Mouse (Mus musculus): ENCODE measurements around the gene Crls1. TPM values are rescaled to one million over a fixed set of nuclear protein-coding genes. Genes with fewer than 3 reads are reported as not detected.

Crls1 gene
- polyA plus RNA-seq, 1 experiment from 2014 or later = 19.3 TPM

GRCm38 (mm10) chr2:132867521-132867920 lies 21.1 kb downstream of the Crls1 start:
- Histone ChIP-seq H3K27ac (ENCODE audit: low read length) (no peak overlapping the region), H3K4me2 (replicated peaks; ENCODE audit: low read depth, low read length) (no peak overlapping the region), H3K4me1 (ENCODE audit: insufficient read depth, low read depth, low read length) (no peaks in the 10 kb centered on the region), H3K4me3 (ENCODE audit: low read depth, low read length) (no peak overlapping the region), H3K9ac (replicated peaks; ENCODE audit: low read depth) (no peak overlapping the region), H3K27me3 (replicated peaks; ENCODE audit: insufficient read depth, low read length) (no peaks in the 10 kb centered on the region), H3K9me3 (ENCODE audit: low read length) (no peaks in the 10 kb centered on the region), H3K36me3 (ENCODE audit: insufficient read depth, low read length) (peaks cover 15% of the 10 kb centered on the region; the same call in 1 of the 2 replicates)
- TF ChIP-seq CTCF (IDR thresholded peaks at IDR 0.05) = no peak
- no peak for TF ChIP-seq EP300 (IDR thresholded peaks at IDR 0.05)
- DNase-seq (ENCODE audit: low spot score) (no peak), ATAC-seq (no peak)
- WGBS = 66% methylated on average over 5 of the region's 5 CpGs

GRCm38 (mm10) chr2:132869682-132870081 lies 23.2 kb downstream of the Crls1 start:
- H3K27ac ChIP-seq (ENCODE audit: low read length) = no peak overlapping the region
- H3K4me1 ChIP-seq (ENCODE audit: insufficient read depth, low read depth, low read length) = no peaks in the 10 kb centered on the region
- H3K27me3 ChIP-seq (replicated peaks; ENCODE audit: insufficient read depth, low read length) = no peaks in the 10 kb centered on the region
- ATAC-seq (no peak), DNase-seq (ENCODE audit: low spot score) (no peak)
- H3K9ac ChIP-seq (replicated peaks; ENCODE audit: low read depth) = no peak overlapping the region
- no peak overlapping the region for H3K4me2 ChIP-seq (replicated peaks; ENCODE audit: low read depth, low read length)
- WGBS = 82% methylated on average over 5 of the region's 5 CpGs
- TF ChIP-seq CTCF (IDR thresholded peaks at IDR 0.05) = no peak
- TF ChIP-seq EP300 (IDR thresholded peaks at IDR 0.05) = no peak
- peaks cover 10% of the 10 kb centered on the region; the same call in 1 of the 2 replicates for H3K36me3 ChIP-seq (ENCODE audit: insufficient read depth, low read length)
- H3K9me3 ChIP-seq (ENCODE audit: low read length) = no peaks in the 10 kb centered on the region
- no peak overlapping the region for H3K4me3 ChIP-seq (ENCODE audit: low read depth, low read length)

DNA sequence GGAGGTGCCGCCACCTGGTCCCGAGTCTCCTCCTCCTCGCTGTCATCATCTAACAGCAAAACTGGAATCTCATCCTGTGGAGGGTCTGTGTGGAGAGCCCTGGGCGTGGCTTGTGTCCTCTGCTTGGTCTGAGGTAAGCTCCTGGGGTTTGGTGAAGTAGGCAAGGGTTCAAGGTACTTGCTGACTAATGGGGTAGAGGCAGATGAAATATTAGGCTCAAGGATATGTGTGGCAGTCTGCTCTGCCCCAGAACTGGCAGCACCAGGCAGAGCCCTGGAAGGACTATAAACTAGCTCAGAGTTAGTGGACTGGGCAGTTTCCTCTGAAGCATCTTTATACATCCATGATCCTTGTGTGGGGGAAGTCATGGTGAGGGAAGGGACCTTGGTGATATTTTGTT lies 23.8 kb downstream of the Crls1 start:
- Histone ChIP-seq H3K4me2 (replicated peaks; ENCODE audit: low read depth, low read length) (no peak overlapping the region), H3K9me3 (ENCODE audit: low read length) (no peaks in the 10 kb centered on the region), H3K27me3 (replicated peaks; ENCODE audit: insufficient read depth, low read length) (no peaks in the 10 kb centered on the region), H3K4me1 (ENCODE audit: insufficient read depth, low read depth, low read length) (no peaks in the 10 kb centered on the region), H3K4me3 (ENCODE audit: low read depth, low read length) (no peak overlapping the region), H3K9ac (replicated peaks; ENCODE audit: low read depth) (no peak overlapping the region), H3K36me3 (ENCODE audit: insufficient read depth, low read length) (0 out of 2 replicates have a peak, but pooled peaks cover 7% of the 10 kb centered on the region), H3K27ac (ENCODE audit: low read length) (no peak overlapping the region)
- TF ChIP-seq CTCF (IDR thresholded peaks at IDR 0.05) (no peak), EP300 (IDR thresholded peaks at IDR 0.05) (no peak)
- ATAC-seq (no peak), DNase-seq (ENCODE audit: low spot score) (no peak)
- WGBS = 68% methylated on average over 4 of the region's 4 CpGs

- Histone ChIP-seq H3K4me3 (ENCODE audit: low read depth, low read length) (no peak overlapping the region), H3K27ac (ENCODE audit: low read length) (no peak overlapping the region), H3K27me3 (replicated peaks; ENCODE audit: insufficient read depth, low read length) (no peaks in the 10 kb centered on the region), H3K4me1 (ENCODE audit: insufficient read depth, low read depth, low read length) (no peaks in the 10 kb centered on the region), H3K9ac (replicated peaks; ENCODE audit: low read depth) (no peak overlapping the region), H3K4me2 (replicated peaks; ENCODE audit: low read depth, low read length) (no peak overlapping the region), H3K36me3 (ENCODE audit: insufficient read depth, low read length) (0 out of 2 replicates have a peak, but pooled peaks cover 3% of the 10 kb centered on the region), H3K9me3 (ENCODE audit: low read length) (no peaks in the 10 kb centered on the region)
- TF ChIP-seq EP300 (IDR thresholded peaks at IDR 0.05) (no peak), CTCF (IDR thresholded peaks at IDR 0.05) (no peak)
- no peak for DNase-seq (ENCODE audit: low spot score)
- no peak for ATAC-seq
- WGBS = 56% methylated on average over 3 of the region's 3 CpGs
These were observed 25.2 kb downstream of the Crls1 start for GRCm38 (mm10) chr2:132871663-132872062.

DNA sequence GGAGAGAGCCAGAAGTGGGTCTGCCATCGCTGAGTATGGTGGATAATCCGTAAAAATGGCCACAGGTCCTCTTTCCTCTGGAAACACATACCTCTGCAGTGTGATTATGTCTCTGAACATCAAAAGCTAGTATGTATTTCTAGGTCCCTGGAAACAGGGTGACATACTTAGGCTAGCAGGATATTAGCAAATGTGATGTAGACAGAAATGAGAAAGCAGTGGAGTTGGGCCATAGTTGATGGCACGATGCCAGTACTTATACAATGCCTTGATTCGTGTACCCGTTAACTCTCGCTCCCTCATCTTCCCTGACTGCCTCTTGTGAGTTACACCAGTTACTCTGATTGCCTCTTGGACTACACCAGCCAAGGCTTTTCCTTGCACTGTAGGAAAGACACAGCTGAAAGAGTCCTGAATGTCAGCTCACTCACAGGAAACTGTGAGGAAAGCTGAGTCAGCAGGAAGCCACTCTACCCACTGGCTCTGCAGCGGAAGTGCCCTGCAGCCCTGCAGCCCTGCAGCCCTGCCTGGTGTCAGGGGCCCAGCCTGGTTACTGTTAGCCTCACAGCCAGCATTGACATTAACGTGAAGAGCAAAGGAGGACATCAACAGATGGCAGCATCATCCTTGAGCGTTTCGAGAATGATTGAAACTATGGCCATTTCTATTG lies 27.3 kb downstream of the Crls1 start:
- DNase-seq (ENCODE audit: low spot score) = peak; percentile 9
- TF ChIP-seq EP300 (IDR thresholded peaks at IDR 0.05) = no peak
- TF ChIP-seq CTCF (IDR thresholded peaks at IDR 0.05) = no peak

GRCm38 (mm10) chr2:132876991-132877390 lies 30.5 kb downstream of the Crls1 start:
- WGBS = 50% methylated on average over 1 of the region's 1 CpGs
- TF ChIP-seq CTCF (IDR thresholded peaks at IDR 0.05) (no peak), EP300 (IDR thresholded peaks at IDR 0.05) (no peak)
- peaks cover 19% of the 10 kb centered on the region for H3K27me3 ChIP-seq (replicated peaks; ENCODE audit: insufficient read depth, low read length)
- H3K9ac ChIP-seq (replicated peaks; ENCODE audit: low read depth) = no peak overlapping the region
- H3K4me3 ChIP-seq (ENCODE audit: low read depth, low read length) = no peak overlapping the region
- H3K27ac ChIP-seq (ENCODE audit: low read length) = no peak overlapping the region
- ATAC-seq (no peak), DNase-seq (ENCODE audit: low spot score) (no peak)
- H3K4me2 ChIP-seq (replicated peaks; ENCODE audit: low read depth, low read length) = no peak overlapping the region
- H3K36me3 ChIP-seq (ENCODE audit: insufficient read depth, low read length) = no peaks in the 10 kb centered on the region
- peaks cover 4% of the 10 kb centered on the region; the same call in 1 of the 2 replicates for H3K4me1 ChIP-seq (ENCODE audit: insufficient read depth, low read depth, low read length)
- H3K9me3 ChIP-seq (ENCODE audit: low read length) = no peaks in the 10 kb centered on the region

More for the DNA sequence above, 27.3 kb downstream of the Crls1 start:
- H3K9me3 ChIP-seq (ENCODE audit: low read length) = no peaks in the 10 kb centered on the region
- H3K4me2 ChIP-seq (replicated peaks; ENCODE audit: low read depth, low read length) = no peak overlapping the region
- WGBS = 65% methylated on average over 10 of the region's 10 CpGs
- no peak overlapping the region for H3K4me3 ChIP-seq (ENCODE audit: low read depth, low read length)
- H3K27me3 ChIP-seq (replicated peaks; ENCODE audit: insufficient read depth, low read length) = peaks cover 6% of the 10 kb centered on the region
- H3K27ac ChIP-seq (ENCODE audit: low read length) = no peak overlapping the region
- no peaks in the 10 kb centered on the region for H3K36me3 ChIP-seq (ENCODE audit: insufficient read depth, low read length)
- H3K9ac ChIP-seq (replicated peaks; ENCODE audit: low read depth) = no peak overlapping the region
- ATAC-seq = no peak
- no peaks in the 10 kb centered on the region for H3K4me1 ChIP-seq (ENCODE audit: insufficient read depth, low read depth, low read length)
